Mouse (Mus musculus) limb, embryonic 12.5 days (tissue): ENCODE data around the gene Agpat4. TPM values are rescaled to one million over a fixed set of nuclear protein-coding genes. Genes with fewer than 3 reads are reported as not detected.
"Not testable (repeated sequence)": the region's sequence is repeated elsewhere in the genome, so short reads cannot be mapped to it uniquely, and the experiment has no call there.

Experiments
- ATAC-seq: fragments of 200-750 bp; cut with Nextera tagmentation; 2 replicates; pipeline ENCODE4 v1.8.0; 2017; ENCODE audit warnings: low read depth, moderate TSS enrichment; ENCODE audit not compliant: insufficient number of reproducible peaks, insufficient read depth, low FRiP score, low TSS enrichment
- H3K27ac ChIP-seq: fragments of 300-500 bp; sonication (generic); 2 replicates; pipeline ENCODE4 v1.5.1; 2016; ENCODE audit warnings: mild to moderate bottlenecking, moderate library complexity
- H3K27me3 ChIP-seq: fragments of 300-500 bp; sonication (generic); 2 replicates; pipeline ENCODE4 v1.6.1; 2016; ENCODE audit warnings: mild to moderate bottlenecking, moderate library complexity
- H3K36me3 ChIP-seq: fragments of 300-500 bp; sonication (generic); 2 replicates; pipeline ENCODE4 v1.6.1; 2016; ENCODE audit warnings: mild to moderate bottlenecking, moderate library complexity
- H3K4me1 ChIP-seq: fragments of 300-500 bp; sonication (generic); replicated peaks from 2 replicates; pipeline ENCODE4 v1.6.1; 2016
- H3K4me2 ChIP-seq: fragments of 300-500 bp; sonication (generic); 2 replicates; pipeline ENCODE4 v1.6.1; 2016; ENCODE audit warnings: mild to moderate bottlenecking, moderate library complexity
- H3K4me3 ChIP-seq: fragments of 300-500 bp; sonication (generic); replicated peaks from 2 replicates; pipeline ENCODE4 v1.5.1; 2016; ENCODE audit warnings: mild to moderate bottlenecking
- H3K9ac ChIP-seq: fragments of 300-500 bp; sonication (generic); replicated peaks from 2 replicates; pipeline ENCODE4 v1.6.1; 2016; ENCODE audit warnings: mild to moderate bottlenecking, moderate library complexity
- H3K9me3 ChIP-seq: fragments of 300-500 bp; sonication (generic); 2 replicates; pipeline ENCODE4 v1.6.1; 2016; ENCODE audit warnings: mild to moderate bottlenecking, moderate library complexity
- whole genome bisulfite sequencing: fragments of 180-500 bp; shearing (Covaris S2); methylation state at CpG from one replicate; pipeline ENCODE4 v1.1.7; 2016; 5-methylcytosine and 5-hydroxymethylcytosine counted together
- polyA plus RNA-seq: library from polyadenylated mRNA; unstranded; fragments of >200 nt; fragmentation: Nextera tagmentation; extraction: Ambion mirVana; gene quantifications from 2 replicates; pipeline ENCODE4 v1.2.1, GENCODE M21; 2016

Gene Agpat4
- polyA plus RNA-seq, 1 experiment from 2014 or later: 41.1 TPM

GRCm38 (mm10) chr17:12122262-12122661 is 3.8 kb downstream of the Agpat4 start:
- not testable (repeated sequence) for H3K9me3 ChIP-seq, H3K27ac ChIP-seq, H3K27me3 ChIP-seq, ATAC-seq, H3K4me3 ChIP-seq, H3K9ac ChIP-seq, H3K4me2 ChIP-seq
- peaks cover 20% of the 10 kb centered on the region for H3K4me1 ChIP-seq
- 93% methylated on average over 9 of the region's 9 CpGs for WGBS
- H3K36me3 ChIP-seq: peaks cover 36% of the 10 kb centered on the region

GRCm38 (mm10) chr17:12123168-12123567 is 4.7 kb downstream of the Agpat4 start:
- no peaks in the 10 kb centered on the region; the same call in 1 of the 2 replicates for H3K9me3 ChIP-seq
- 88% methylated on average over 3 of the region's 3 CpGs for WGBS
- no peak overlapping the region for H3K4me3 ChIP-seq
- ATAC-seq: no peak
- peaks cover 15% of the 10 kb centered on the region for H3K4me1 ChIP-seq
- no peak overlapping the region for H3K4me2 ChIP-seq
- H3K27ac ChIP-seq: no peak overlapping the region
- H3K9ac ChIP-seq: no peak overlapping the region
- H3K36me3 ChIP-seq: peaks cover 39% of the 10 kb centered on the region
- H3K27me3 ChIP-seq: no peaks in the 10 kb centered on the region

GRCm38 (mm10) chr17:12127056-12127455 is 8.6 kb downstream of the Agpat4 start:
- Histone ChIP-seq H3K27ac (no peak overlapping the region), H3K4me2 (no peak overlapping the region), H3K9me3 (no peaks in the 10 kb centered on the region; the same call in 1 of the 2 replicates), H3K36me3 (peaks cover 49% of the 10 kb centered on the region), H3K4me1 (peaks cover 6% of the 10 kb centered on the region), H3K9ac (no peak overlapping the region), H3K4me3 (no peak overlapping the region), H3K27me3 (no peaks in the 10 kb centered on the region)
- ATAC-seq: no peak
- WGBS: 96% methylated on average over 4 of the region's 4 CpGs

- ATAC-seq: no peak; the same call in 1 of the 2 replicates
- Histone ChIP-seq H3K9me3 (no peaks in the 10 kb centered on the region; the same call in 1 of the 2 replicates), H3K27ac (no peak overlapping the region), H3K27me3 (no peaks in the 10 kb centered on the region), H3K36me3 (peaks cover 51% of the 10 kb centered on the region), H3K4me1 (peaks cover 6% of the 10 kb centered on the region), H3K9ac (no peak overlapping the region), H3K4me2 (no peak overlapping the region), H3K4me3 (no peak overlapping the region)
- WGBS: 77% methylated on average over 2 of the region's 2 CpGs
These were observed 10.5 kb downstream of the Agpat4 start for GRCm38 (mm10) chr17:12128976-12129375.

- H3K9ac ChIP-seq: no peak overlapping the region
- no peak overlapping the region for H3K27ac ChIP-seq
- peaks cover 44% of the 10 kb centered on the region; the same call in 1 of the 2 replicates for H3K36me3 ChIP-seq
- H3K4me3 ChIP-seq: no peak overlapping the region
- WGBS: 84% methylated on average over 5 of the region's 5 CpGs
- no peaks in the 10 kb centered on the region for H3K27me3 ChIP-seq
- ATAC-seq: no peak
- no peaks in the 10 kb centered on the region for H3K9me3 ChIP-seq
- no peak overlapping the region for H3K4me2 ChIP-seq
- peaks cover 6% of the 10 kb centered on the region for H3K4me1 ChIP-seq
These were observed 12.7 kb downstream of the Agpat4 start for GRCm38 (mm10) chr17:12131171-12131570.

GRCm38 (mm10) chr17:12131581-12131980 is 13.1 kb downstream of the Agpat4 start:
- Histone ChIP-seq H3K4me2 (no peak overlapping the region), H3K9ac (no peak overlapping the region), H3K27ac (no peak overlapping the region), H3K4me1 (peaks cover 6% of the 10 kb centered on the region), H3K36me3 (peaks cover 41% of the 10 kb centered on the region; the same call in 1 of the 2 replicates), H3K27me3 (no peaks in the 10 kb centered on the region), H3K9me3 (no peaks in the 10 kb centered on the region), H3K4me3 (no peak overlapping the region)
- WGBS: 93% methylated on average over 7 of the region's 7 CpGs
- no peak for ATAC-seq

GRCm38 (mm10) chr17:12132904-12133303 is 14.4 kb downstream of the Agpat4 start:
- H3K4me2 ChIP-seq: no peak overlapping the region
- ATAC-seq: no peak
- 94% methylated on average over 3 of the region's 3 CpGs for WGBS
- peaks cover 6% of the 10 kb centered on the region for H3K4me1 ChIP-seq
- no peaks in the 10 kb centered on the region for H3K9me3 ChIP-seq
- no peak overlapping the region for H3K27ac ChIP-seq
- no peak overlapping the region for H3K4me3 ChIP-seq
- no peak overlapping the region for H3K9ac ChIP-seq
- peaks cover 32% of the 10 kb centered on the region; the same call in 1 of the 2 replicates for H3K36me3 ChIP-seq
- no peaks in the 10 kb centered on the region for H3K27me3 ChIP-seq

GRCm38 (mm10) chr17:12133985-12134384 is 15.5 kb downstream of the Agpat4 start:
- H3K4me3 ChIP-seq: no peak overlapping the region
- H3K9me3 ChIP-seq: no peaks in the 10 kb centered on the region
- H3K36me3 ChIP-seq: peaks cover 32% of the 10 kb centered on the region; the same call in 1 of the 2 replicates
- ATAC-seq: no peak
- H3K27me3 ChIP-seq: no peaks in the 10 kb centered on the region
- no peak overlapping the region for H3K4me2 ChIP-seq
- no peak overlapping the region for H3K9ac ChIP-seq
- peaks cover under 1% of the 10 kb centered on the region for H3K4me1 ChIP-seq
- H3K27ac ChIP-seq: no peak overlapping the region
- WGBS: 95% methylated on average over 8 of the region's 8 CpGs

- no peak overlapping the region for H3K27ac ChIP-seq
- H3K36me3 ChIP-seq: peaks cover 32% of the 10 kb centered on the region; the same call in 1 of the 2 replicates
- no peak for ATAC-seq
- no peak overlapping the region for H3K4me2 ChIP-seq
- no peak overlapping the region for H3K4me3 ChIP-seq
- H3K9ac ChIP-seq: no peak overlapping the region
- no peaks in the 10 kb centered on the region for H3K27me3 ChIP-seq
- 95% methylated on average over 12 of the region's 12 CpGs for WGBS
- H3K4me1 ChIP-seq: no peaks in the 10 kb centered on the region; the same call in 1 of the 2 replicates
- H3K9me3 ChIP-seq: no peaks in the 10 kb centered on the region
These were observed 16.6 kb downstream of the Agpat4 start for GRCm38 (mm10) chr17:12134975-12135633.

- no peak for ATAC-seq
- H3K4me2 ChIP-seq: no peak overlapping the region
- 89% methylated on average over 6 of the region's 6 CpGs for WGBS
- no peaks in the 10 kb centered on the region for H3K4me1 ChIP-seq
- H3K27ac ChIP-seq: no peak overlapping the region
- H3K4me3 ChIP-seq: no peak overlapping the region
- no peaks in the 10 kb centered on the region for H3K27me3 ChIP-seq
- H3K9ac ChIP-seq: no peak overlapping the region
- H3K36me3 ChIP-seq: peaks cover 21% of the 10 kb centered on the region; the same call in 1 of the 2 replicates
- H3K9me3 ChIP-seq: no peaks in the 10 kb centered on the region
These were observed 19.9 kb downstream of the Agpat4 start for GRCm38 (mm10) chr17:12138355-12138754.

- no peaks in the 10 kb centered on the region for H3K9me3 ChIP-seq
- H3K27ac ChIP-seq: no peak overlapping the region
- H3K4me3 ChIP-seq: no peak overlapping the region
- H3K4me2 ChIP-seq: no peak overlapping the region
- peaks cover 8% of the 10 kb centered on the region; the same call in 1 of the 2 replicates for H3K36me3 ChIP-seq
- no peaks in the 10 kb centered on the region for H3K27me3 ChIP-seq
- 93% methylated on average over 5 of the region's 5 CpGs for WGBS
- no peak overlapping the region for H3K9ac ChIP-seq
- ATAC-seq: no peak
- H3K4me1 ChIP-seq: no peaks in the 10 kb centered on the region
These were observed 25.5 kb downstream of the Agpat4 start for GRCm38 (mm10) chr17:12143948-12144364.
